In the genomic region with DNA sequence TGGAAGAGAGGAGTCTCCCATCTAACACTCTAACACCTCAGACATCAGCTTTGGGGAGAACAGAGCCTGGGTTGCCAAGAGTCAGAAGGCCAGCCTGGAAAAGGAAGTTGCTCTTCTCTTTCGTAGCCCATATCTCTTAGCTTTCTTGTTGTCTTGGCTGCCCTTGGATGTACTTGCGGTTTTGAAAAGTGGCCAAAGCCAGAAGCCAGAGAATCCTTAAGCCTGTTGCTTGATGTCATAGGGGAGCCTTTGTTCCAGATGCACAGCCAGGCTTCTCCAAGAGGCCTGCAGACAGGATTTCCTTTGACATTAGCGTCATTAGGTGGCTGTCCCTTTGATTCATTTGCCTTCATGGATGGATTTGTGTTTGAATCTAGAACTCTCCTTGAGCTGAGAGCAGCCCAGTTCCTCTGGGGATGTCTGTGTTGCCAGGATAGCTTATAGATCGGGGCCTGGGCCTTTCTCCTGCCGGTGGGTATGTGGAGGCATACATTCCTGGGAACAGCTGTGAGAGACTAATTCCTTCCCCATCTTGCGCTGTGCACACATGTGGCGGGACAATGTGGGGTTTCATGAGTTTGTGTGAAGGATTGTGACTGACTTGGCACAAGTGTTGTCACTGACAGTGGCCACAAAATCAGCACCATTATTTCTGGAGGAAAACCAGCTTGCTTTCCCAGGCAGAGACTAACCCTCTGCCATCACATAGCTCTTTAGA, we compare ENCODE assay signal across 9 mouse cellular contexts.
DNase-seq lines count a peak whose midpoint lies in the region; ATAC-seq and TF ChIP-seq lines count a peak whose summit lies in the region.
"Had no signal": no experiment of that assay in that cellular context is flagged by ENCODE, and none has a peak within 500 bp of the region (broad histone marks: within the 10 kb centered on the region; RNA-seq: fewer than 3 reads in every experiment).

No protein-coding gene starts in this region.

- H3K9ac ChIP-seq in kidney, embryonic 14.5 days (ENCODE audit: low read depth, low read length): no peak overlapping the region
- no peak overlapping the region for H3K9ac ChIP-seq in lung, postnatal 0 days (replicated peaks; ENCODE audit: low read depth)
- H3K9ac ChIP-seq: embryonic facial prominence, embryonic 13.5 days had no signal

- intact Hi-C loops in heart, postnatal 10 days (cut with DNase I): no loop called here

- peaks cover 5% of the 10 kb centered on the region; the same call in 1 of the 2 replicates for H3K36me3 ChIP-seq in kidney, embryonic 14.5 days (ENCODE audit: control insufficient read depth, insufficient read depth, low read length)
- H3K36me3 ChIP-seq in lung, postnatal 0 days (ENCODE audit: insufficient read depth, low read length): no peaks in the 10 kb centered on the region

- no peak overlapping the region for H3K4me2 ChIP-seq in kidney, embryonic 14.5 days (replicated peaks; ENCODE audit: low read depth, low read length)
- no peak overlapping the region for H3K4me2 ChIP-seq in lung, postnatal 0 days (replicated peaks; ENCODE audit: low read depth, low read length)
- H3K4me2 ChIP-seq: embryonic facial prominence, embryonic 13.5 days had no signal

- no peak for TF ChIP-seq CTCF in lung, postnatal 0 days (IDR thresholded peaks at IDR 0.05)

- H3K27ac ChIP-seq in kidney, embryonic 14.5 days (ENCODE audit: low read depth, low read length): no peak overlapping the region
- H3K27ac ChIP-seq in lung, postnatal 0 days (ENCODE audit: low read length): no peak overlapping the region
- H3K27ac ChIP-seq: embryonic facial prominence, embryonic 13.5 days had no signal

- H3K9me3 ChIP-seq in kidney, embryonic 14.5 days (ENCODE audit: control insufficient read depth, low read length): no peaks in the 10 kb centered on the region
- no peaks in the 10 kb centered on the region for H3K9me3 ChIP-seq in lung, postnatal 0 days (ENCODE audit: low read length)
- H3K9me3 ChIP-seq: embryonic facial prominence, embryonic 13.5 days had no signal

- H3K4me1 ChIP-seq in kidney, embryonic 14.5 days (ENCODE audit: control insufficient read depth, insufficient read depth, low read length): peaks cover 25% of the 10 kb centered on the region; the same call in 1 of the 2 replicates
- H3K4me1 ChIP-seq in lung, postnatal 0 days (ENCODE audit: insufficient read depth, low read depth, low read length): no peaks in the 10 kb centered on the region

- peak; percentile 65; the same call in 1 of the 2 replicates for TF ChIP-seq EP300 in lung, postnatal 0 days (IDR thresholded peaks at IDR 0.05)

- ATAC-seq in kidney, embryonic 14.5 days (ENCODE audit: low FRiP score, low TSS enrichment): no peak
- peak; percentile 72 for ATAC-seq in lung, postnatal 0 days

- 81% methylated on average over 7 of the region's 7 CpGs for whole genome bisulfite sequencing in kidney, embryonic 14.5 days
- 48% methylated on average over 7 of the region's 7 CpGs for WGBS in lung, postnatal 0 days

- DNase-seq in kidney, adult 18-20 months: peak; percentile 18
- peak; percentile 82 for DNase-seq in adrenal gland, adult 2 months
- DNase-seq in heart, postnatal 10 days: peak; percentile 74 to 78
- DNase-seq in lung, postnatal 0 days (ENCODE audit: low spot score): peak; percentile 77
- no peak for DNase-seq in natural killer cell, adult 2 months (ENCODE audit: low spot score in 2 of 2)
- DNase-seq in right cerebral cortex, postnatal 4 days: no peak
- DNase-seq in right cerebral cortex, postnatal 10 days (ENCODE audit: low spot score in 2 of 2): no peak

- H3K4me3 ChIP-seq in kidney, embryonic 14.5 days (ENCODE audit: low read length): no peak overlapping the region
- no peak overlapping the region for H3K4me3 ChIP-seq in lung, postnatal 0 days (ENCODE audit: low read depth, low read length)
- H3K4me3 ChIP-seq: embryonic facial prominence, embryonic 13.5 days had no signal

- no peaks in the 10 kb centered on the region for H3K27me3 ChIP-seq in kidney, embryonic 14.5 days (ENCODE audit: control insufficient read depth, insufficient read depth, low read length)
- H3K27me3 ChIP-seq in lung, postnatal 0 days (replicated peaks; ENCODE audit: insufficient read depth, low read length): no peaks in the 10 kb centered on the region
- H3K27me3 ChIP-seq: embryonic facial prominence, embryonic 13.5 days had no signal

Comparison
In these comparisons a context has a peak if more than half of its experiments do, and no peak if none do; other contexts are left out.
1. DNase-seq: peak in kidney, adult 18-20 months (single experiment), adrenal gland, adult 2 months (single experiment), heart, postnatal 10 days (2 of 2) and lung, postnatal 0 days (single experiment); none in natural killer cell, adult 2 months (0 of 2), right cerebral cortex, postnatal 4 days (single experiment) and right cerebral cortex, postnatal 10 days (0 of 2).